15 mouse cellular contexts compared by ENCODE assay signal in genomic region chr15:78588900-78589299, GRCm38 (mm10). TPM values are rescaled to one million over a fixed set of nuclear protein-coding genes. Genes with fewer than 3 reads are reported as not detected.
DNase-seq lines count a peak whose midpoint lies in the region; ATAC-seq lines count a peak whose summit lies in the region.
"Had no signal": no experiment of that assay in that cellular context is flagged by ENCODE, and none has a peak within 500 bp of the region (broad histone marks: within the 10 kb centered on the region; RNA-seq: fewer than 3 reads in every experiment).

No protein-coding gene starts in this region.

- peak; percentile 86 for ATAC-seq in granulocyte monocyte progenitor cell, adult 5-6 weeks (replicated peaks; ENCODE audit: poor library complexity, severe bottlenecking)
- peak; percentile 73 for ATAC-seq in megakaryocyte progenitor cell, adult 5-6 weeks (replicated peaks; ENCODE audit: poor library complexity)
- no peak for ATAC-seq in frontal cortex, adult (ENCODE audit: low TSS enrichment)
- ATAC-seq: forebrain, embryonic 13.5 days had no signal

- intact Hi-C loops in heart, postnatal 36 days (cut with DNase I): no loop called here

- DNase-seq in heart, adult 9 months (ENCODE audit: low spot score in 2 of 2): peak; percentile 34 to 73
- DNase-seq in heart, postnatal 36 days: no peak
- peak; percentile 76 for DNase-seq in 416B (ENCODE audit: low read depth)
- DNase-seq in frontal cortex, postnatal 10 days (ENCODE audit: low spot score in 2 of 2): no peak
- DNase-seq in urinary bladder, adult 18-20 months (ENCODE audit: low spot score in 2 of 2): no peak
- DNase-seq: cerebellum, postnatal 14 days; gastrocnemius, postnatal 25 days; kidney, adult 11 months; left cerebral cortex, postnatal 4 days; right cerebral cortex, adult 18-20 months had no signal

RNA-seq across cellular contexts. Expression of gene Cyth4, which starts 7.9 kb away (rescaled TPM):
- 1 to 10 TPM; 5.3 to 7.7 TPM for total RNA-seq in heart, postnatal 36 days (2021)
- total RNA-seq in granulocyte monocyte progenitor cell, adult 5-6 weeks (2014; fragmentation: Nextera tagmentation): 62.3 and 66.3 TPM in 2 replicates
- 46.0 and 60.5 TPM in 2 replicates for total RNA-seq in granulocyte monocyte progenitor cell, adult 5-6 weeks (2017)
- 34.6 and 45.8 TPM in 2 replicates for total RNA-seq in megakaryocyte progenitor cell, adult 5-6 weeks (2015)
- 74.9 and 87.2 TPM in 2 replicates for total RNA-seq in megakaryocyte progenitor cell, adult 5-6 weeks (2017)

RNA-seq across cellular contexts. Expression of gene Rac2, which starts 16.3 kb away (rescaled TPM):
- 1 to 10 TPM; 2.7 to 7.4 TPM for total RNA-seq in heart, postnatal 36 days (2021)
- total RNA-seq in granulocyte monocyte progenitor cell, adult 5-6 weeks (2014; fragmentation: Nextera tagmentation): 325 and 431 TPM in 2 replicates
- total RNA-seq in granulocyte monocyte progenitor cell, adult 5-6 weeks (2017): 94.7 and 105 TPM in 2 replicates
- total RNA-seq in megakaryocyte progenitor cell, adult 5-6 weeks (2015): 402 and 432 TPM in 2 replicates
- 164 and 243 TPM in 2 replicates for total RNA-seq in megakaryocyte progenitor cell, adult 5-6 weeks (2017)

RNA-seq across cellular contexts. Expression of gene Sstr3, which starts 44.4 kb away (rescaled TPM):
- total RNA-seq in heart, postnatal 36 days (2021): not detected
- not detected in 2 replicates for total RNA-seq in granulocyte monocyte progenitor cell, adult 5-6 weeks (2014; fragmentation: Nextera tagmentation)
- total RNA-seq in granulocyte monocyte progenitor cell, adult 5-6 weeks (2017): not detected in 2 replicates
- total RNA-seq in megakaryocyte progenitor cell, adult 5-6 weeks (2015): not detected in 2 replicates
- not detected in 2 replicates for total RNA-seq in megakaryocyte progenitor cell, adult 5-6 weeks (2017)
- total RNA-seq: gastrocnemius, postnatal 25 days; heart, postnatal 14 days had no signal

RNA-seq across cellular contexts. Expression of gene C1qtnf6, which starts 57.7 kb away (rescaled TPM):
- 10 to 100 TPM; 26.2 to 41.8 TPM for total RNA-seq in heart, postnatal 36 days (2021)
- total RNA-seq in granulocyte monocyte progenitor cell, adult 5-6 weeks (2014; fragmentation: Nextera tagmentation): 8.1 and 9.1 TPM in 2 replicates
- 1.0 and 1.5 TPM in 2 replicates for total RNA-seq in granulocyte monocyte progenitor cell, adult 5-6 weeks (2017)
- total RNA-seq in megakaryocyte progenitor cell, adult 5-6 weeks (2015): 4.8 and 5.3 TPM in 2 replicates
- 0.30 and 0.46 TPM in 2 replicates for total RNA-seq in megakaryocyte progenitor cell, adult 5-6 weeks (2017)

Comparison
In these comparisons a context has a peak if more than half of its experiments do, and no peak if none do; other contexts are left out.
1. DNase-seq: peak in heart, adult 9 months (2 of 2) and 416B (single experiment); none in heart, postnatal 36 days (0 of 2), frontal cortex, postnatal 10 days (0 of 2) and urinary bladder, adult 18-20 months (0 of 2).
2. RNA of gene Cyth4, which starts 7.9 kb away (total RNA-seq): 34.6 to 87.2 TPM in megakaryocyte progenitor cell, adult 5-6 weeks and 46.0 to 66.3 TPM in granulocyte monocyte progenitor cell, adult 5-6 weeks; 5.3 to 7.7 TPM in heart, postnatal 36 days; every median in the first group is over 4 times any median in the second.
3. RNA of gene Rac2, which starts 16.3 kb away (total RNA-seq): 164 to 432 TPM in megakaryocyte progenitor cell, adult 5-6 weeks and 94.7 to 431 TPM in granulocyte monocyte progenitor cell, adult 5-6 weeks; 2.7 to 7.4 TPM in heart, postnatal 36 days; every median in the first group is over 10 times any median in the second.